Mouse (Mus musculus) midbrain, embryonic 11.5 days (tissue): ENCODE measurements around the gene Sema7a. TPM values are rescaled to one million over a fixed set of nuclear protein-coding genes. Genes with fewer than 3 reads are reported as not detected.

Source experiments
- ATAC-seq: fragments of 200-750 bp; cut with Nextera tagmentation; 2 replicates; pipeline ENCODE4 v1.8.0; 2017; ENCODE audit warnings: moderate TSS enrichment, moderate library complexity; ENCODE audit not compliant: low FRiP score
- DNase-seq: peaks from one replicate; pipeline ENCODE4 v3.0.0; 2015; ENCODE audit warnings: low spot score; ENCODE audit errors: missing footprints
- H3K27ac ChIP-seq: fragments of 300-500 bp; sonication (generic); 2 replicates; pipeline ENCODE4 v1.5.1; 2014; ENCODE audit warnings: low read depth, low read length
- H3K27me3 ChIP-seq: fragments of 300-500 bp; sonication (generic); 2 replicates; pipeline ENCODE4 v1.6.1; 2014; ENCODE audit warnings: mild to moderate bottlenecking, low read length, moderate library complexity, mixed read lengths; ENCODE audit not compliant: control insufficient read depth, insufficient read depth
- H3K36me3 ChIP-seq: fragments of 300-500 bp; sonication (generic); 2 replicates; pipeline ENCODE4 v1.6.1; 2014; ENCODE audit warnings: mild to moderate bottlenecking, low read length, moderate library complexity, mixed read lengths; ENCODE audit not compliant: control insufficient read depth, insufficient read depth
- H3K4me1 ChIP-seq: fragments of 300-500 bp; sonication (generic); 2 replicates; pipeline ENCODE4 v1.6.1; 2014; ENCODE audit warnings: low read length; ENCODE audit not compliant: control insufficient read depth, insufficient read depth
- H3K4me2 ChIP-seq: fragments of 300-500 bp; sonication (generic); 2 replicates; pipeline ENCODE4 v1.6.1; 2014; ENCODE audit warnings: mild to moderate bottlenecking, moderate library complexity
- H3K4me3 ChIP-seq: fragments of 300-500 bp; sonication (generic); 2 replicates; pipeline ENCODE4 v1.5.1; 2014; ENCODE audit warnings: low read depth, low read length
- H3K9ac ChIP-seq: fragments of 300-500 bp; sonication (generic); 2 replicates; pipeline ENCODE4 v1.6.1; 2014; ENCODE audit warnings: low read length
- H3K9me3 ChIP-seq: fragments of 300-500 bp; sonication (generic); 2 replicates; pipeline ENCODE4 v1.6.1; 2016; ENCODE audit warnings: low read length; ENCODE audit not compliant: control insufficient read depth
- WGBS: fragments of 180-500 bp; shearing (Covaris S2); extraction: QIAGEN DNeasy Blood & Tissue Kit; methylation state at CpG from one replicate; pipeline ENCODE4 v1.1.7; 2014; 5-methylcytosine and 5-hydroxymethylcytosine counted together
- polyA plus RNA-seq: library from polyadenylated mRNA; unstranded; fragments of >200 nt; fragmentation: Nextera tagmentation; extraction: Ambion mirVana; gene quantifications from 2 replicates; pipeline ENCODE4 v1.2.1, GENCODE M21; 2014

Sema7a gene
- polyA plus RNA-seq, 1 experiment from 2014 or later: 0.78 TPM

DNA sequence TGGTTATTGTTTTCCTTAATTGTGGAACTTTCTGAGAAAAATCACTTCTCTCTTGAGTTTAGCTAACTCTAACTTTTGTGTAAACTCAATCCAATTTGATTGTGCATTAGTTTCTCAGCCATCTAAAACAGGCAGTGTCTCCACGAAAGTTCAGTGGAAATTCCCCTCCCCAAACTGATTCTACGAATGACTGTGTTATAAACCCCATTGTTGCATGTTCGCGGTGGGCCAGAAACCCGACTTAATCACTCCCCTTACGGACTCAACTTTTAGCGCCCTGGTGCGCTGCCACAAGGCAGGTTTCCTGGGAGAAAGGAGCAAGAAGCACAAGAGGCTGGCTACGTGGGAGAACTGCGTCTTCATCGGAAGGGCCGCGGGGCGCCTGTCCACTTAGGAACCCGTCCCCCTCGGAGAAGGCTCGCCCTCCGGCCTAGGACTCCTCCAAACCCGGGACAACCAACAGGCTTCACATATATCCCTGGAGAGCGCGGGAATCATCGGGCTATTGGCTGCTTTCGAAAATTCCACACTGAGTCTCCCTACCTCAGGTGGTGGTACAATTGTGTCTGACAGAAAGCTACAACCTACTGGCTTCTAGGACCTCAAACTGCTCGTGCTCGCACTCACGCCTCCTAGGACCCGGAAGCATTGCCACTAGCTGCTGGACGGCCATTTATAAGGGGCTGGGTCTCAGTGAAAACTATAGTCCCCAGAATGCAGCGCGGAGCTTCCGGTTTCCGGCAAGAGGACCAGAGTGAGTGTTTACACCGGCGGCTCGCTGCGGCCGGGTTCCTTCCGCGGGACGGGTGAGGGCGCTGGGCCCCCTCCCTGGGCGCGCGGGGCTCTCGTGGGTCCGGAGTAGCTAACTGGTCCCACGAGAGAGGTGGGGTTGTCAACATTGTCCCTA lies 29.4 kb upstream of the Sema7a start, which contains the start of gene Ubl7:
Gene Ubl7 (plus strand): TSS at position 726 of the 907 bp plus-strand sequence.
- H3K9me3 ChIP-seq: no peaks in the 10 kb centered on the region
- H3K4me2 ChIP-seq: peak within 1 kb of the TSS; percentile 66
- no peaks in the 10 kb centered on the region for H3K36me3 ChIP-seq
- WGBS: under 1% methylated on average over 47 of the region's 47 CpGs
- DNase-seq: peak; percentile 97
- H3K4me3 ChIP-seq: peak within 1 kb of the TSS; percentile 61
- H3K27me3 ChIP-seq: no peaks in the 10 kb centered on the region
- peak within 1 kb of the TSS; percentile 49; the same call in 1 of the 2 replicates for H3K27ac ChIP-seq
- ATAC-seq: peak; percentile 97
- H3K9ac ChIP-seq: peak within 1 kb of the TSS; percentile 81
- peaks cover 10% of the 10 kb centered on the region; the same call in 1 of the 2 replicates for H3K4me1 ChIP-seq

DNA sequence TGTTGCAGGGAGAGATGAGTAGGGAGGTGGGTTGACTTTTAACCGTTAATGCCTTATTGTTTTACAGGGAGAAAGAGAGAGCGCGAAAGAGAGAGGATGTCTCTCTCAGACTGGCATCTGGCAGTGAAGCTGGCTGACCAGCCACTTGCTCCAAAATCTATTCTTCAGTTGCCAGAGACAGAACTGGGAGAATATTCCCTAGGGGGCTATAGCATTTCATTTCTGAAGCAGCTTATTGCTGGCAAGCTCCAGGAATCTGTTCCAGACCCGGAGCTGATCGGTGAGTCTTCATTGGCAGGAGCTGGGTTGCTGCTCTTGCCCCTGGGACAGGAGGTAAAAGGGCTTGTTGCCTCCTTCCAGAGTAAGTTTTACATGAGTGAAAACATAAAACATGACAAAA lies 27.3 kb upstream of the Sema7a start:
- no peak overlapping the region for H3K27ac ChIP-seq
- H3K9ac ChIP-seq: no peak overlapping the region
- no peaks in the 10 kb centered on the region for H3K36me3 ChIP-seq
- no peaks in the 10 kb centered on the region for H3K27me3 ChIP-seq
- H3K4me2 ChIP-seq: no peak overlapping the region
- H3K4me3 ChIP-seq: no peak overlapping the region
- 95% methylated on average over 5 of the region's 5 CpGs for WGBS
- no peak for DNase-seq
- no peak for ATAC-seq
- no peaks in the 10 kb centered on the region for H3K9me3 ChIP-seq
- H3K4me1 ChIP-seq: peaks cover 10% of the 10 kb centered on the region; the same call in 1 of the 2 replicates

DNA sequence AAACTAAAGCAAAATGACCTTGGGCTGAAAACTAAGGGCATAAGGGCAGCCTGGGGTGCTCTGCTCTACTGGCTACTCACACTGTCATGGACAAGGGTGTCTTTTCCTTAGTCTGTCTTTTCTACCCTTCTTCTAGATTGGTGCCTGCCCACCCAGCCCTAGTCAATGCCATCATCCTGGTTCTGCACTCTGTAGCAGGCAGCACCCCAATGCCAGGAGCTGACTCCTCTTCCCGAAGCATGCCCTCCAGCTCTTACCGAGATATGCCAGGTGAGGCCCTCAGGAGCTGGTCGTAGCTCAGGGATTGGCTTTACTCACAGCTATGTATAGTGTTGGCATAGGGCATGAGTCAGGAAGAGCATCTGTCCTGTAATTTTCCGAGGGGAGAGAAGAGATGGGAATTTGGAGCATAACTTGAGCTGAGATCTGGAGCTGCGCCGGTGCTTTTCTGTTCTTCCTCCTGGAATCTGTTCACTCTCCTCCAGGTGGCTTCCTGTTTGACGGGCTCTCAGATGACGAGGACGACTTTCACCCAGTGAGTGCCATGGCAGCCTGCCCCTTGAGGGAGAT lies 18.3 kb upstream of the Sema7a start:
- no peak overlapping the region for H3K4me3 ChIP-seq
- no peak overlapping the region for H3K9ac ChIP-seq
- no peak overlapping the region for H3K27ac ChIP-seq
- H3K4me2 ChIP-seq: no peak overlapping the region
- H3K36me3 ChIP-seq: peaks cover 26% of the 10 kb centered on the region; the same call in 1 of the 2 replicates
- H3K9me3 ChIP-seq: no peaks in the 10 kb centered on the region
- DNase-seq: no peak
- 90% methylated on average over 9 of the region's 9 CpGs for WGBS
- H3K4me1 ChIP-seq: no peaks in the 10 kb centered on the region
- ATAC-seq: no peak
- H3K27me3 ChIP-seq: no peaks in the 10 kb centered on the region

DNA sequence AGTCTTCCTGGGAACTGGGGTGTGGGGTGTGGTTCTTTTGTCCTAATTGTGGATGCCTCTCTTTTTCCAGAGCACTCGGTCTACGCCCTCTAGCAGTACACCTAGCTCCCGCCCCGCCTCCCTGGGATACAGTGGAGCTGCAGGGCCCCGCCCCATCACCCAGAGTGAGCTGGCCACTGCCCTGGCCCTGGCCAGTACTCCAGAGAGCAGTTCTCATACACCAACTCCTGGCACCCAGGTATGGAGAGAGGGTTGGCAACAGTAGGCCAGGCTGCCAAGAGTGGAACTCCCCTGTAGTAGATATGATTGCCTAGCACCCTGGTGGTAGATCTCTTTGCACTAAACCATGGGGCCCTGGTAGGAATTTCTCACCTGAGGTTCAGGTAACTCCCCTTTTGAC lies 17.5 kb upstream of the Sema7a start:
- 90% methylated on average over 5 of the region's 5 CpGs for WGBS
- no peak overlapping the region for H3K9ac ChIP-seq
- H3K4me2 ChIP-seq: no peak overlapping the region
- ATAC-seq (no peak), DNase-seq (no peak)
- no peaks in the 10 kb centered on the region for H3K4me1 ChIP-seq
- no peak overlapping the region for H3K27ac ChIP-seq
- no peaks in the 10 kb centered on the region for H3K9me3 ChIP-seq
- H3K4me3 ChIP-seq: no peak overlapping the region
- peaks cover 27% of the 10 kb centered on the region; the same call in 1 of the 2 replicates for H3K36me3 ChIP-seq
- H3K27me3 ChIP-seq: no peaks in the 10 kb centered on the region

DNA sequence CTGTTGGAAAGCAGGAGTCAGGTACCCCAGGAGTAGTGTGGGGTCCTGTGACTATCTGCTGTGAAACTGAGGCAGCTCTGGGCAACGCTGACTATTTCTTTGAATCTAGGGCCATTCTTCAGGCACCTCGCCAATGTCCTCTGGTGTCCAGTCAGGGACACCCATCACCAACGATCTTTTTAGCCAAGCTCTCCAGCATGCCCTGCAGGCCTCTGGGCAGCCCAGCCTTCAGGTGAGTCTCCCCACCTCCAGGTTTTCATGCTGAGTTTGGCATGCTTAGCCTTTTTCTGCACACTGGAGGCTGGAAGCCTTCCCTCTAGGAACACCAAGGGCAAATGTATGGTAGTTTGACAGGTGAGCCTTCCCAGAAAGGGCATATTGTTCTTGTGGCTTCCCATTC lies 16.9 kb upstream of the Sema7a start:
- Histone ChIP-seq H3K36me3 (peaks cover 28% of the 10 kb centered on the region; the same call in 1 of the 2 replicates), H3K4me3 (no peak overlapping the region), H3K9me3 (no peaks in the 10 kb centered on the region), H3K27me3 (no peaks in the 10 kb centered on the region), H3K4me1 (no peaks in the 10 kb centered on the region), H3K9ac (no peak overlapping the region), H3K4me2 (no peak overlapping the region), H3K27ac (no peak overlapping the region)
- DNase-seq (no peak), ATAC-seq (no peak)
- 89% methylated on average over 3 of the region's 3 CpGs for WGBS

GRCm38 (mm10) chr9:57931166-57931767 lies 8.6 kb upstream of the Sema7a start:
- DNase-seq: no peak
- Histone ChIP-seq H3K27ac (no peak overlapping the region; the same call in 1 of the 2 replicates), H3K4me3 (no peak overlapping the region), H3K9ac (no peak overlapping the region), H3K4me1 (no peaks in the 10 kb centered on the region), H3K27me3 (no peaks in the 10 kb centered on the region), H3K9me3 (no peaks in the 10 kb centered on the region), H3K36me3 (peaks cover 2% of the 10 kb centered on the region; the same call in 1 of the 2 replicates), H3K4me2 (no peak overlapping the region)
- ATAC-seq: no peak
- WGBS: 80% methylated on average over 5 of the region's 5 CpGs

- no peak overlapping the region for H3K4me3 ChIP-seq
- ATAC-seq: no peak
- H3K4me1 ChIP-seq: no peaks in the 10 kb centered on the region
- no peak for DNase-seq
- WGBS: 71% methylated on average over 3 of the region's 3 CpGs
- no peaks in the 10 kb centered on the region for H3K9me3 ChIP-seq
- no peak overlapping the region for H3K9ac ChIP-seq
- H3K27me3 ChIP-seq: no peaks in the 10 kb centered on the region
- H3K36me3 ChIP-seq: peaks cover 2% of the 10 kb centered on the region; the same call in 1 of the 2 replicates
- H3K4me2 ChIP-seq: no peak overlapping the region
- no peak overlapping the region for H3K27ac ChIP-seq
These were observed 7.7 kb upstream of the Sema7a start for GRCm38 (mm10) chr9:57932253-57932652.

GRCm38 (mm10) chr9:57932831-57933602 lies 6.9 kb upstream of the Sema7a start:
- H3K9ac ChIP-seq: no peak overlapping the region
- no peaks in the 10 kb centered on the region for H3K4me1 ChIP-seq
- H3K4me3 ChIP-seq: no peak overlapping the region
- no peaks in the 10 kb centered on the region for H3K36me3 ChIP-seq
- no peak overlapping the region for H3K27ac ChIP-seq
- ATAC-seq (no peak), DNase-seq (no peak)
- H3K27me3 ChIP-seq: no peaks in the 10 kb centered on the region; the same call in 1 of the 2 replicates
- H3K9me3 ChIP-seq: no peaks in the 10 kb centered on the region
- WGBS: 81% methylated on average over 6 of the region's 6 CpGs
- H3K4me2 ChIP-seq: no peak overlapping the region
